Mouse (Mus musculus): ENCODE measurements around the gene Zfp865. TPM values are rescaled to one million over a fixed set of nuclear protein-coding genes. Genes with fewer than 3 reads are reported as not detected.
"Not testable (repeated sequence)": the region's sequence is repeated elsewhere in the genome, so short reads cannot be mapped to it uniquely, and the experiment has no call there.

The Zfp865 gene
- polyA plus RNA-seq, 1 experiment from 2014 or later = 9.0 TPM

DNA sequence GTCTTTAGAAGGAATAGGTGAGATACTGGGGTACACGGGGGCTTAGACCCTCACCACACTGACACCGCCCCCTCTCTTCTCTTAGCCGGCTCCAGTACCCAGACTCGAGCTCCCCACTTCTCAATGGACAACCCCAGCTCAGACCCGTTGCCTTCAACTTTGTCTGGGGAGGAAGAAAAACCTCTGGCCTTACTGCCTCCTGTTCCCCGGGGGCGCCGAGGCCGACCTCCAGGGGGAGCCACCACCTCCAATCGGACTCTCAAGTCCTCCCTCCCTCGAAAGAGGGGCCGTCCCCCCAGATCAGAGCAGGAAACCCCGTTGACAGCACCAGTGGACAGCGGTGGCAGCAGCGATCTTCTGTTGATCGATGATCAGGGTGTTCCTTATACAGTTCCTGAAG lies 2.8 kb upstream of the Zfp865 start:
- H3K27me3 ChIP-seq = no peaks in the 10 kb centered on the region
- WGBS = 94% methylated on average over 16 of the region's 16 CpGs

DNA sequence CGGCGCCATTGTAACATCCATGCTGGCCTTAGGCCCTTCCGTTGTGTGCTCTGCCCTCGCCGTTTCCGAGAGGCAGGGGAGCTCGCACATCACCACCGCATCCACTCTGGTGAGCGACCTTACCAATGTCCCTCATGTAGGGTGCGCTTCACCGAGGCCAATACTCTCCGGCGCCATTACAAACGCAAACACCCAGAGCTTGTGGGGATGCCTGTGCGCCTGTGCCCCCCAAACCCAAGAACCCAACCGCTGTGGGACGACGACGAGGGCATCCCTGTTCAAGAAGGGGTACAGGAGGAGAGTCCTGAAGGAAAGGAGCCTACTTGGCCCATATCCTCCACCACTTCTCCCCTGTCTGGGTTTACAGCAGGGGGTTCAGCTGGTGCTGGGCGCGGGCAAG lies 2.2 kb upstream of the Zfp865 start:
- H3K27ac ChIP-seq = no peak overlapping the region
- no peaks in the 10 kb centered on the region for H3K27me3 ChIP-seq
- H3K9me3 ChIP-seq (replicated peaks) = no peaks in the 10 kb centered on the region
- H3K4me1 ChIP-seq = peaks cover 20% of the 10 kb centered on the region
- H3K36me3 ChIP-seq = peaks cover 18% of the 10 kb centered on the region; the same call in 1 of the 2 replicates
- no peak for ATAC-seq (ENCODE audit: low FRiP score)
- no peak overlapping the region for H3K4me2 ChIP-seq (replicated peaks)
- H3K4me3 ChIP-seq = no peak overlapping the region
- 97% methylated on average over 21 of the region's 21 CpGs for WGBS
- H3K9ac ChIP-seq = no peak overlapping the region

More for the DNA sequence above, 2.8 kb upstream of the Zfp865 start:
- H3K4me1 ChIP-seq = peaks cover 20% of the 10 kb centered on the region
- H3K9me3 ChIP-seq (replicated peaks) = no peaks in the 10 kb centered on the region
- no peak overlapping the region for H3K4me2 ChIP-seq (replicated peaks)
- no peak overlapping the region for H3K9ac ChIP-seq
- H3K4me3 ChIP-seq = no peak overlapping the region
- no peak overlapping the region for H3K27ac ChIP-seq
- H3K36me3 ChIP-seq = peaks cover 18% of the 10 kb centered on the region
- no peak for ATAC-seq (ENCODE audit: low FRiP score)

DNA sequence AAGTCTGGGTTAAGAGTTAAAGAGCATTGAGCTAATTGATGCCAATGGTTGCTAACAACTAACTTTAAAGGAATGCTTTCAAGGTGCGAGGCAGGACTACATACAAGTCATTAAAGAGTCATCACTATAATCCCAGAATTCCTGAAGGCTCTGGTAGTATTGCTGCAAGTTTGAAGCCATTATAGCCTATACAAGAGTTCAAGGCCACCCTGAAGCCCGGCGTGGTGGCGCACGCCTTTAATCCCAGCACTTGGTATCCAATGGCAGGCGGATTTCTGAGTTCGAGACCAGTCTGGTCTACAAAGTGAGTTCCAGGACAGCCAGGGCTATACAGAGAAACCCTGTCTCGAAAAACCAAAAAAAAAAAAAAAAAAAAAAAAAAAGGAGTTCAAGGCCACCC lies 600 bp upstream of the Zfp865 start:
- Histone ChIP-seq H3K4me2 (replicated peaks) (peak overlapping the region; percentile 84), H3K36me3 (peaks cover 34% of the 10 kb centered on the region), H3K4me1 (peaks cover 15% of the 10 kb centered on the region), H3K4me3 (peak overlapping the region; percentile 75), H3K27ac (peak overlapping the region; percentile 92; the same call in 1 of the 2 replicates)
- not testable (repeated sequence) for ATAC-seq (ENCODE audit: low FRiP score); H3K27me3 ChIP-seq; H3K9me3 ChIP-seq (replicated peaks); H3K9ac ChIP-seq
- 30% methylated on average over 8 of the region's 8 CpGs for WGBS

DNA sequence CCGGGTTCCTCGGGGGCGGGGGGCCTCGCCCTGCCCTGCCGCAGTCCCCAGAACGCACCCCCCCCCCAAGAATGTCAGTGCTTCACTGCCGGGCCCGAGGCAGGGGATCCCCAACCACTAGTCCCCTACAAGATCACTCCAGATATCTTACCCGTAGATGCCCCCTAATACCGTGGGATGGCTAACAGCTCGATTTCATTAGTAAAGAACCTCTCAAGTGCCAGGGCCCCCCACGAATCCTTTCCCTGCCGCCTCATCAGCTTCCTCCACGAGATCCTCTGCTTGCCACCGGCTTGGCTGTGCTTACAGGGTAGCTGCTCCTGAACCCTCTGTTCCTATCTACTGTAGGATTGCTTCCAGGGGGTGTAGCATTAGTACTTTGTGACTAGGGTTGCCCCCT lies 509 bp downstream of the Zfp865 start:
- Histone ChIP-seq H3K9me3 (replicated peaks) (no peaks in the 10 kb centered on the region), H3K4me1 (peaks cover 15% of the 10 kb centered on the region), H3K36me3 (peaks cover 38% of the 10 kb centered on the region), H3K9ac (peak overlapping the region; percentile 93), H3K27ac (peak overlapping the region; percentile 92), H3K4me3 (peak overlapping the region; percentile 75), H3K4me2 (replicated peaks) (peak overlapping the region; percentile 84), H3K27me3 (no peaks in the 10 kb centered on the region)
- under 1% methylated on average over 10 of the region's 15 CpGs for WGBS
- peak; percentile 61; the same call in 1 of the 2 replicates for ATAC-seq (ENCODE audit: low FRiP score)

DNA sequence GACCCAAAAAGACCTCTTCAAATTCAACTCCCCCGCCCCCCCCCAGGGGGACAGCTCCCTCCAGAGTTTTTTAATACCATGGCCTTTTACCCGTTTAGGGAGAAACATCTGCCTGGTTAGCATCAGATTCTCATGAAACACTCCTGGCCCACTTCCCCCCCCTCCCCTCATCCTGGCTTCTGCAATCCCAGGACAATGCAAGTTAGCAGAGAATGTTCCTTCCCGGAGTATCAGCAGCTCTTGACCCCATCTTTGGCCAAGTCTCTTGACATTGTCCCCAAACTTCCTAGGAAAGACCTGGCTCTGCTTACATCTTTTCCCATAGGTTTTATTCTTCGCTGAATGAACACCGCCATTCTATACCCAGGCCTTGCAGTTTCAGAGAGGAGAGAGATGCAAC lies 1.0 kb downstream of the Zfp865 start:
- H3K4me2 ChIP-seq (replicated peaks) = peak overlapping the region; percentile 84
- H3K9me3 ChIP-seq (replicated peaks) = no peaks in the 10 kb centered on the region
- H3K4me1 ChIP-seq = peaks cover 10% of the 10 kb centered on the region
- no peaks in the 10 kb centered on the region for H3K27me3 ChIP-seq
- peak overlapping the region; percentile 92; the same call in 1 of the 2 replicates for H3K27ac ChIP-seq
- peak overlapping the region; percentile 75 for H3K4me3 ChIP-seq
- 59% methylated on average over 5 of the region's 5 CpGs for WGBS
- H3K9ac ChIP-seq = peak overlapping the region; percentile 93
- no peak for ATAC-seq (ENCODE audit: low FRiP score)
- H3K36me3 ChIP-seq = peaks cover 44% of the 10 kb centered on the region

DNA sequence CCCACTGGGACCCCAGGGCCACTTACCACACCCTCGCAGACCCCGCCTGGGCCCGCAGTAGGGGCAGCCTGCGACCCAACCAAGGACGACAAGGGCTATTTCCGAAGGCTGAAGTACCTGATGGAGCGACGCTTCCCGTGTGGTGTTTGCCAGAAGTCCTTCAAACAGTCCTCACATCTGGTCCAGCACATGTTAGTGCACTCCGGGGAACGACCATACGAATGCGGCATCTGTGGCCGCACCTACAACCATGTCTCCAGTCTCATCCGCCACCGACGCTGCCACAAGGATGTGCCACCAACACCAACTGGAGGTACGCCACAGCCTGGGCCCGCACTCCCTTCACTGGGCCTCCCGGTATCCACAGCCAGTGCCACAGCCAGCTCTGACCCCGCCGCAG lies 9.4 kb downstream of the Zfp865 start:
- H3K9ac ChIP-seq = no peak overlapping the region
- no peak overlapping the region for H3K27ac ChIP-seq
- WGBS = 93% methylated on average over 22 of the region's 22 CpGs
- no peak for ATAC-seq (ENCODE audit: low FRiP score)
- no peaks in the 10 kb centered on the region for H3K27me3 ChIP-seq
- H3K36me3 ChIP-seq = peaks cover 85% of the 10 kb centered on the region
- no peaks in the 10 kb centered on the region for H3K4me1 ChIP-seq
- H3K9me3 ChIP-seq (replicated peaks) = peaks cover 35% of the 10 kb centered on the region
- H3K4me2 ChIP-seq (replicated peaks) = no peak overlapping the region
- no peak overlapping the region for H3K4me3 ChIP-seq

DNA sequence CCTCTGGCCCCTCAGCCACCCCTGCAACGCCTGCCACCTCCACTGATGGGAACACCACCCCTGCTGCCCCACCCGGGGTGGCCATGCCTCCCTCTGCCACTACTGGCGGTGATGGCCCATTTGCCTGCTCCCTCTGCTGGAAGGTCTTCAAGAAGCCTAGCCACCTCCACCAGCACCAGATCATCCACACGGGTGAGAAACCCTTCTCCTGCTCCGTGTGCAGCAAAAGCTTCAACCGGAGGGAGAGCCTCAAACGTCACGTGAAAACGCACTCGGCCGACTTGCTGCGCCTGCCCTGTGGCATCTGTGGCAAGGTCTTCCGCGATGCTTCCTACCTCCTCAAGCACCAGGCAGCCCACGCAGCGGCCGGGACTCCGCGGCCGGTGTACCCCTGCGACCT lies 9.8 kb downstream of the Zfp865 start:
- H3K9ac ChIP-seq = no peak overlapping the region
- ATAC-seq (ENCODE audit: low FRiP score) = no peak
- peaks cover 85% of the 10 kb centered on the region for H3K36me3 ChIP-seq
- H3K4me1 ChIP-seq = no peaks in the 10 kb centered on the region
- 91% methylated on average over 21 of the region's 21 CpGs for WGBS
- H3K9me3 ChIP-seq (replicated peaks) = peaks cover 35% of the 10 kb centered on the region
- no peak overlapping the region for H3K27ac ChIP-seq
- no peak overlapping the region for H3K4me3 ChIP-seq
- no peaks in the 10 kb centered on the region for H3K27me3 ChIP-seq
- no peak overlapping the region for H3K4me2 ChIP-seq (replicated peaks)

DNA sequence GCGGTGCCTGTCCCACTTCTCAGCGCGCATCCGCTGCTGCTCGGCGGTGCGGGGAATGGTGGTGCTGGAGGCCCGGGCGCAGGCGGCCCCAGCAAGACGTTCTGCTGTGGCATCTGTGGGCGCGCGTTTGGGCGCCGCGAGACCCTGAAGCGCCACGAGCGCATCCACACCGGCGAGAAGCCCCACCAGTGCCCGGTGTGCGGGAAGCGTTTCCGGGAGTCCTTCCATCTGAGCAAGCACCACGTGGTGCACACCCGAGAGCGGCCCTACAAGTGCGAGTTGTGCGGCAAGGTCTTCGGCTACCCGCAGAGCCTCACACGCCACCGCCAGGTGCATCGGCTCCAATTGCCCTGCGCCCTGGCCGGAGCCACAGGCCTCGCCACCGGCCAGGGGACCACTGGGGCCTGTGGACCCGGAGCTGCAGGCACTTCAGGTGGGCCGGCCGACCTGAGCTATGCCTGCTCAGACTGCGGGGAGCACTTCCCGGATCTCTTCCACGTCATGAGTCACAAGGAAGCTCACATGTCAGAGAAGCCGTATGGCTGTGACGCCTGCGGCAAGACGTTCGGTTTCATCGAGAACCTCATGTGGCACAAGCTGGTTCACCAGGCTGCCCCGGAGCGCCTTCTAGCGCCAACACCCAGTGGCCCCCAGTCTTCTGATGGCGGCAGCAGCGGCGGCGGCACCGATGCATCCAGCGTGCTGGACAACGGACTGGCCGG lies 10.5 kb downstream of the Zfp865 start:
- Histone ChIP-seq H3K9me3 (replicated peaks) (peaks cover 35% of the 10 kb centered on the region), H3K9ac (no peak overlapping the region), H3K4me2 (replicated peaks) (no peak overlapping the region), H3K36me3 (peaks cover 92% of the 10 kb centered on the region), H3K27ac (no peak overlapping the region), H3K4me3 (no peak overlapping the region), H3K27me3 (no peaks in the 10 kb centered on the region), H3K4me1 (no peaks in the 10 kb centered on the region)
- WGBS = 83% methylated on average over 63 of the region's 63 CpGs
- ATAC-seq (ENCODE audit: low FRiP score) = no peak

DNA sequence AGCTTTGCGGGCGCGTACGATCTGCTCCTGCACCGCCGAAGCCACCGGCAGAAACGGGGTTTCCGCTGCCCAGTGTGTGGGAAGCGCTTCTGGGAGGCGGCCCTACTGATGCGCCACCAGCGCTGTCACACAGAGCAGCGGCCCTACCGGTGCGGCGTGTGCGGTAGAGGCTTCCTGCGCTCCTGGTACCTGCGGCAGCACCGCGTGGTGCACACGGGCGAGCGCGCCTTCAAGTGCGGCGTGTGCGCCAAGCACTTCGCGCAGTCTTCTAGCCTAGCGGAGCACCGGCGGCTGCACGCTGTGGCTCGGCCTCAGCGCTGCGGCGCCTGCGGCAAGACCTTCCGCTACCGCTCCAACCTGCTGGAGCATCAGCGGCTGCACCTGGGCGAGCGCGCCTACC lies 11.3 kb downstream of the Zfp865 start:
- Histone ChIP-seq H3K27me3 (no peaks in the 10 kb centered on the region), H3K9me3 (replicated peaks) (peaks cover 35% of the 10 kb centered on the region), H3K4me1 (no peaks in the 10 kb centered on the region), H3K9ac (no peak overlapping the region), H3K36me3 (peaks cover 90% of the 10 kb centered on the region), H3K4me3 (no peak overlapping the region), H3K4me2 (replicated peaks) (no peak overlapping the region), H3K27ac (no peak overlapping the region)
- 79% methylated on average over 45 of the region's 46 CpGs for WGBS
- no peak for ATAC-seq (ENCODE audit: low FRiP score)

GRCm38 (mm10) chr7:5033818-5034217 lies 13.6 kb downstream of the Zfp865 start, which contains the start of gene 4632433K11Rik:
4632433K11Rik (plus strand) TSS chr7:5034118.
- 87% methylated on average over 3 of the region's 3 CpGs for WGBS
- ATAC-seq (ENCODE audit: low FRiP score) = no peak
- 0 out of 2 replicates have a peak, but pooled peaks cover 4% of the 10 kb centered on the region for H3K4me1 ChIP-seq

DNA sequence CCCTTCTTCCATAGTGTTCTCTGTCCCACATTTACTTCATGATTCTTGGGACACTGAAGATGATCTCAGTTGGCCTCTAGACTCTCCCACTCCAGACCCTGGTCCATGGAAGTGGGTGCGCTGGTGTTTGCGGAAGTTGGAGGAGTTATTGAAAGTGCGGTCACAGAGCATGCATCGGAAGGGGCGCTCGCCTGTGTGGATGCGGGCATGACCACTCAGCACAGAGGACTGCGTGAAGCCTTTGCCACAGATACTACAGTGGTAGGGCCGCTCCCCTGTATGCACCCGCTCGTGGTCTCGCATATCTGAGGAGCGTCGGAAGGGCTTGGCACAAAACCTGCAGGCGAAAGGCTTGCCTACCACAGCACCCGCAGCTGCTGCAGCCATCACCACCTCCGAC lies 15.5 kb downstream of the Zfp865 start:
- Histone ChIP-seq H3K36me3 (peaks cover 55% of the 10 kb centered on the region), H3K4me1 (peaks cover 12% of the 10 kb centered on the region; the same call in 1 of the 2 replicates), H3K4me2 (replicated peaks) (no peak overlapping the region), H3K27ac (no peak overlapping the region), H3K9ac (no peak overlapping the region), H3K4me3 (no peak overlapping the region), H3K9me3 (replicated peaks) (peaks cover 17% of the 10 kb centered on the region), H3K27me3 (no peaks in the 10 kb centered on the region)
- WGBS = 95% methylated on average over 17 of the region's 17 CpGs
- ATAC-seq (ENCODE audit: low FRiP score) = no peak

More at GRCm38 (mm10) chr7:5033818-5034217, 13.6 kb downstream of the Zfp865 start, which contains the start of gene 4632433K11Rik:
- H3K4me2 ChIP-seq (replicated peaks) = no peak within 1 kb of the TSS
- H3K27ac ChIP-seq = no peak within 1 kb of the TSS
- no peak within 1 kb of the TSS for H3K4me3 ChIP-seq
- H3K36me3 ChIP-seq = peaks cover 73% of the 10 kb centered on the region
- peaks cover 34% of the 10 kb centered on the region for H3K9me3 ChIP-seq (replicated peaks)
- no peak within 1 kb of the TSS for H3K9ac ChIP-seq
- no peaks in the 10 kb centered on the region for H3K27me3 ChIP-seq

GRCm38 (mm10) chr7:5036136-5036535 lies 16.0 kb downstream of the Zfp865 start:
- Histone ChIP-seq H3K9me3 (replicated peaks) (peaks cover 12% of the 10 kb centered on the region), H3K27ac (no peak overlapping the region), H3K27me3 (no peaks in the 10 kb centered on the region), H3K9ac (no peak overlapping the region), H3K4me1 (peaks cover 12% of the 10 kb centered on the region; the same call in 1 of the 2 replicates), H3K36me3 (peaks cover 50% of the 10 kb centered on the region), H3K4me2 (replicated peaks) (no peak overlapping the region), H3K4me3 (no peak overlapping the region)
- no peak for ATAC-seq (ENCODE audit: low FRiP score)
- WGBS = 90% methylated on average over 9 of the region's 9 CpGs

GRCm38 (mm10) chr7:5037026-5037425 lies 16.9 kb downstream of the Zfp865 start:
- no peak overlapping the region for H3K9ac ChIP-seq
- H3K4me2 ChIP-seq (replicated peaks) = no peak overlapping the region
- peaks cover 12% of the 10 kb centered on the region; the same call in 1 of the 2 replicates for H3K4me1 ChIP-seq
- no peak overlapping the region for H3K4me3 ChIP-seq
- no peak for ATAC-seq (ENCODE audit: low FRiP score)
- no peaks in the 10 kb centered on the region for H3K27me3 ChIP-seq
- H3K9me3 ChIP-seq (replicated peaks) = peaks cover 3% of the 10 kb centered on the region; the same call in 1 of the 2 replicates
- H3K27ac ChIP-seq = no peak overlapping the region; the same call in 1 of the 2 replicates
- H3K36me3 ChIP-seq = peaks cover 41% of the 10 kb centered on the region
- WGBS = 93% methylated on average over 7 of the region's 7 CpGs
